Mouse (Mus musculus): ENCODE measurements around the gene Rinl.
A peak's percentile ranks its signal among the peaks of the same experiment; 100 is the strongest.

The Rinl gene

GRCm38 (mm10) chr7:28809401-28810089, 20.8 kb downstream of the Rinl start:
- DNase-seq (ENCODE audit: low spot score), result peak; percentile 27

- peak; percentile 99 for DNase-seq (ENCODE audit: low spot score)
These were observed 21.6 kb downstream of the Rinl start for GRCm38 (mm10) chr7:28810107-28811066.

GRCm38 (mm10) chr7:28811228-28811627, 22.5 kb downstream of the Rinl start:
- peak; percentile 51 for DNase-seq (ENCODE audit: low spot score)

GRCm38 (mm10) chr7:28811640-28812275, 23.0 kb downstream of the Rinl start:
- no peak for DNase-seq (ENCODE audit: low spot score)

- DNase-seq (ENCODE audit: low spot score), result no peak
These were observed 23.7 kb downstream of the Rinl start for GRCm38 (mm10) chr7:28812436-28812835.

- DNase-seq (ENCODE audit: low spot score), result no peak
These were observed 24.2 kb downstream of the Rinl start for GRCm38 (mm10) chr7:28812949-28813348.

GRCm38 (mm10) chr7:28814306-28815034, 25.7 kb downstream of the Rinl start:
- no peak for DNase-seq (ENCODE audit: low spot score)

GRCm38 (mm10) chr7:28815230-28815629, 26.5 kb downstream of the Rinl start:
- DNase-seq (ENCODE audit: low spot score), result no peak

GRCm38 (mm10) chr7:28816201-28816600, 27.4 kb downstream of the Rinl start:
- DNase-seq (ENCODE audit: low spot score), result no peak

- no peak for DNase-seq (ENCODE audit: low spot score)
These were observed 28.2 kb downstream of the Rinl start for GRCm38 (mm10) chr7:28816920-28817319.

- DNase-seq (ENCODE audit: low spot score), result no peak
These were observed 28.8 kb downstream of the Rinl start for GRCm38 (mm10) chr7:28817524-28817923.

- no peak for DNase-seq (ENCODE audit: low spot score)
These were observed 29.2 kb downstream of the Rinl start for GRCm38 (mm10) chr7:28817957-28818356.

- DNase-seq (ENCODE audit: low spot score), result no peak
These were observed 29.7 kb downstream of the Rinl start for GRCm38 (mm10) chr7:28818436-28818835.

- DNase-seq (ENCODE audit: low spot score), result no peak
These were observed 30.2 kb downstream of the Rinl start for GRCm38 (mm10) chr7:28818861-28819452.

GRCm38 (mm10) chr7:28819571-28819970, 30.8 kb downstream of the Rinl start:
- no peak for DNase-seq (ENCODE audit: low spot score)

GRCm38 (mm10) chr7:28820358-28821260, 31.8 kb downstream of the Rinl start:
- DNase-seq (ENCODE audit: low spot score), result no peak

- peak; percentile 29 for DNase-seq (ENCODE audit: low spot score)
These were observed 32.6 kb downstream of the Rinl start for GRCm38 (mm10) chr7:28821261-28821831.

GRCm38 (mm10) chr7:28822556-28822955, 33.8 kb downstream of the Rinl start:
- no peak for DNase-seq (ENCODE audit: low spot score)

GRCm38 (mm10) chr7:28822993-28823903, 34.5 kb downstream of the Rinl start:
- no peak for DNase-seq (ENCODE audit: low spot score)

All from layer of hippocampus, adult 9-10 months (tissue).